Mouse (Mus musculus) embryonic fibroblast, embryonic 13.5 days (primary cell): ENCODE results near the gene BC017158.

ENCODE experiments used
- CTCF ChIP-seq: IDR thresholded peaks from 2 replicates; pipeline ENCODE4 v1.5.1; 2011; ENCODE audit warnings: mild to moderate bottlenecking, control low read depth, low read length, moderate library complexity, borderline replicate concordance; ENCODE audit not compliant: insufficient read depth
- POLR2A ChIP-seq: IDR thresholded peaks from 2 replicates; pipeline ENCODE4 v1.6.1; 2011; ENCODE audit warnings: low read depth, mild to moderate bottlenecking, control low read depth, low read length, moderate library complexity

DNA sequence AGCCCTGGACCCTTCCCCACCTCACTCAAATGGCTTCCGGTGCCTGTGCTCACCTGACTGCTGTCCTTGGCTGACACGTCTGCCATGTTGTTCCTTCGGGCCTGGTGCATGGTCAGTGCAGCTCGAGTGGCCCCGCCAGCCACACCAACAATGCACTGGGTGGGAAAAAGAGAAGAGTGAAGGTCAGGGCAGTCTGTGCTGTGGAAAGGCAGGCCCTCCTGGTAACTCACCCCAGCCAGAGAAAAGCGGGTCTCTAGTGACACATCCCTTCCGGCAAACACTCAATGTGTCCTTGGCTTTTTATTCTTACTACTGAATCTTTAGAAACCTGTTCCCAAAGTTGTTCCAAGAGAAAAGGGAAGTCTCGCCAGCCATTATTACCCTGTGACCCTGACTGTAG, 12.9 kb downstream of the BC017158 start:
- TF ChIP-seq CTCF, result no peak
- TF ChIP-seq POLR2A, result no peak
